Mouse (Mus musculus) heart, embryonic 14.5 days (tissue): ENCODE data around the gene Leng1. TPM values are rescaled to one million over a fixed set of nuclear protein-coding genes. Genes with fewer than 3 reads are reported as not detected.

Experiments
- ATAC-seq: fragments of 200-750 bp; cut with Nextera tagmentation; 2 replicates; pipeline ENCODE4 v1.8.0; 2017; ENCODE audit warnings: low read depth, moderate TSS enrichment; ENCODE audit not compliant: insufficient number of reproducible peaks, insufficient read depth, low FRiP score
- H3K27ac ChIP-seq, 2 experiments: fragments of 200-500 bp in 1 of 2; fragments of 300-500 bp in 1 of 2; sonication (generic) in 1 of 2; replicated peaks in 1 of 2; 2 replicates each; pipeline ENCODE4 v1.5.1; 2012 to 2014; ENCODE audit warnings: low read depth in 2 of 2, low read length in 2 of 2, control low read depth in 1 of 2, mild to moderate bottlenecking in 1 of 2, mixed read lengths in 1 of 2; ENCODE audit not compliant: control insufficient read depth in 1 of 2, insufficient read depth in 1 of 2
- H3K27me3 ChIP-seq: fragments of 300-500 bp; sonication (generic); 2 replicates; pipeline ENCODE4 v1.6.1; 2014; ENCODE audit warnings: mild to moderate bottlenecking, low read length, control low read depth; ENCODE audit not compliant: control insufficient read depth, insufficient read depth
- H3K36me3 ChIP-seq: fragments of 300-500 bp; sonication (generic); 2 replicates; pipeline ENCODE4 v1.6.1; 2014; ENCODE audit warnings: mild to moderate bottlenecking, control low read depth, low read length, mixed read lengths; ENCODE audit not compliant: control insufficient read depth, insufficient read depth
- H3K4me1 ChIP-seq, 2 experiments: fragments of 200-500 bp in 1 of 2; fragments of 300-500 bp in 1 of 2; sonication (generic) in 1 of 2; 2 replicates each; pipeline ENCODE4 v1.6.1; 2012 to 2014; ENCODE audit warnings: low read length in 2 of 2, control low read depth in 1 of 2, mixed read lengths in 1 of 2; ENCODE audit not compliant: control insufficient read depth in 2 of 2, insufficient read depth in 2 of 2
- H3K4me2 ChIP-seq: fragments of 300-500 bp; sonication (generic); 2 replicates; pipeline ENCODE4 v1.6.1; 2014; ENCODE audit warnings: mild to moderate bottlenecking, low read length
- H3K4me3 ChIP-seq, 2 experiments: fragments of 200-500 bp in 1 of 2; fragments of 300-500 bp in 1 of 2; sonication (generic) in 1 of 2; 2 replicates each; pipeline ENCODE4 v1.5.1; 2012 to 2014; ENCODE audit warnings: low read length in 2 of 2, mild to moderate bottlenecking in 2 of 2, control low read depth in 1 of 2, low read depth in 1 of 2, moderate library complexity in 1 of 2; ENCODE audit not compliant: control insufficient read depth in 1 of 2, insufficient read depth in 1 of 2
- H3K9ac ChIP-seq: fragments of 300-500 bp; sonication (generic); 2 replicates; pipeline ENCODE4 v1.6.1; 2014; ENCODE audit warnings: mild to moderate bottlenecking, low read length
- H3K9me3 ChIP-seq: fragments of 300-500 bp; sonication (generic); 2 replicates; pipeline ENCODE4 v1.6.1; 2016; ENCODE audit warnings: low read length, control low read depth; ENCODE audit not compliant: control insufficient read depth
- WGBS: fragments of 180-500 bp; shearing (Covaris S2); extraction: QIAGEN DNeasy Blood & Tissue Kit; methylation state at CpG from one replicate; pipeline ENCODE4 v1.1.7; 2014; 5-methylcytosine and 5-hydroxymethylcytosine counted together
- polyA plus RNA-seq: library from polyadenylated mRNA; unstranded; fragments of >200 nt; fragmentation: Nextera tagmentation; extraction: Ambion mirVana; gene quantifications from 2 replicates; pipeline ENCODE4 v1.2.1, GENCODE M21; 2014

The Leng1 gene
- polyA plus RNA-seq, 1 experiment from 2014 or later: 16.0 TPM

- H3K4me3 ChIP-seq: no peak overlapping the region
- H3K36me3 ChIP-seq: peaks cover 50% of the 10 kb centered on the region
- ATAC-seq: no peak
- WGBS: 88% methylated on average over 31 of the region's 31 CpGs
- H3K27ac ChIP-seq: no peak overlapping the region
- H3K4me1 ChIP-seq: no peaks in the 10 kb centered on the region
- H3K9me3 ChIP-seq: no peaks in the 10 kb centered on the region
- no peak overlapping the region for H3K4me2 ChIP-seq
- no peak overlapping the region for H3K9ac ChIP-seq
- H3K27me3 ChIP-seq: no peaks in the 10 kb centered on the region
These were observed 20.0 kb upstream of the Leng1 start for GRCm38 (mm10) chr7:3685400-3686187.

- Histone ChIP-seq H3K4me3 (no peak overlapping the region), H3K27ac (no peak overlapping the region), H3K4me1 (no peaks in the 10 kb centered on the region), H3K9me3 (no peaks in the 10 kb centered on the region), H3K9ac (no peak overlapping the region), H3K4me2 (no peak overlapping the region), H3K27me3 (no peaks in the 10 kb centered on the region), H3K36me3 (peaks cover 51% of the 10 kb centered on the region)
- 88% methylated on average over 8 of the region's 8 CpGs for WGBS
- no peak for ATAC-seq
These were observed 19.1 kb upstream of the Leng1 start for GRCm38 (mm10) chr7:3684698-3685097.

DNA sequence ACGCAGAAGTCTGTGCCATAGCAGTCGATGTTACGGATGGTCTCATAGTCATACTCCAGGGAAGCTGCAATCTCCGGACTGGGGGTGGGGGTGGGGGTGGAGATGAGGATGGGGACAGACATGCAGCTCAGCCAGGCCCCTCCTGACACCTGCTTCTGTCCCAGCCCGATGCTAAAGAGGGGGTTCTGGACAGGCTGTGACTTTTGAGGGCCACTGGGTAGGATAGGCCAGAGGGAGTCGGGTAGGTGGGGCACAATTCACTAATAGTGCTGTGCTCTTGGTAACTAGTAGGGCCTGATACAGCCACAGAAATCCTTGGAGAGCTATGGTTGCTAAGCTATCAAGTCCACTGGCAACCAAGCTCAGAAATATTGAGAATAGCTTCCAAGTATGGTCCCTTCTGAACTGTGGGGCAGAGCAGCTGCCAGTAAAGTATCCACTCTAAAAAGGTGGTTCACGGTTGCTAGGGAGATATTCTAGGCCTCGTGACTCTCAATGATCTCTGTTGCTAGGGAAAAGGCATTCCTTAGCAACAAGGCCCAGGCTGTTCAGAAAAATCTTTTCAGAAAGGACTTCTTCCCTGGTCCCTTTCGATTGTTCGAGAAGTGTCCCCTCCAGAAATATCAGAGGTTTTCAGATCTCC lies 18.4 kb upstream of the Leng1 start:
- no peak overlapping the region for H3K27ac ChIP-seq
- no peaks in the 10 kb centered on the region for H3K9me3 ChIP-seq
- H3K9ac ChIP-seq: no peak overlapping the region
- 85% methylated on average over 10 of the region's 10 CpGs for WGBS
- no peak overlapping the region for H3K4me2 ChIP-seq
- peaks cover 55% of the 10 kb centered on the region for H3K36me3 ChIP-seq
- no peak for ATAC-seq
- H3K27me3 ChIP-seq: no peaks in the 10 kb centered on the region
- no peak overlapping the region for H3K4me3 ChIP-seq
- H3K4me1 ChIP-seq: no peaks in the 10 kb centered on the region

DNA sequence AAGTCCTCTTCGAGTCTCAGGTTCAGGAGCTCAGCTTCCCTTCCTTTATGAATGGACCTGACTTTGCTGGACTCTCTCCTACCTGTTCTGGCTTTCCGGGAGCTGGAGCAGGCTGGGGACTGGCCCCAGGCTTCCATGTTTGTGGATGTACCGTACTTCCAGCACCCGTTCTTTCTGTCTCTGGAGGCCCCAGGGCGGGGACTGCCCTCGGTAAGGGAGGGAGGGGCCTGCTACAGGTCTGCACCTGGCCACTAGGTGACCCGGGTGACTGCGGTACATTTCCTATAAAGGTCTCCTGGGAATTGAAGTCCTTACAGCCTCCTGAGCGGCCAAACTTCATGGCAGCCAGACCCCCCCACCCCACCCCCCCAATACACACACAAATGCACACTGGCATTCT lies 11.7 kb upstream of the Leng1 start, which contains the start of gene Tmc4:
Gene Tmc4, minus strand, starts transcription at position 212 of the 400 bp plus-strand sequence.
- Histone ChIP-seq H3K9me3 (no peaks in the 10 kb centered on the region), H3K4me3 (no peak within 1 kb of the TSS), H3K27me3 (no peaks in the 10 kb centered on the region), H3K4me2 (no peak within 1 kb of the TSS), H3K4me1 (no peaks in the 10 kb centered on the region), H3K36me3 (0 out of 2 replicates have a peak, but pooled peaks cover 9% of the 10 kb centered on the region), H3K27ac (no peak within 1 kb of the TSS), H3K9ac (no peak within 1 kb of the TSS)
- no peak for ATAC-seq
- WGBS: 58% methylated on average over 9 of the region's 9 CpGs

DNA sequence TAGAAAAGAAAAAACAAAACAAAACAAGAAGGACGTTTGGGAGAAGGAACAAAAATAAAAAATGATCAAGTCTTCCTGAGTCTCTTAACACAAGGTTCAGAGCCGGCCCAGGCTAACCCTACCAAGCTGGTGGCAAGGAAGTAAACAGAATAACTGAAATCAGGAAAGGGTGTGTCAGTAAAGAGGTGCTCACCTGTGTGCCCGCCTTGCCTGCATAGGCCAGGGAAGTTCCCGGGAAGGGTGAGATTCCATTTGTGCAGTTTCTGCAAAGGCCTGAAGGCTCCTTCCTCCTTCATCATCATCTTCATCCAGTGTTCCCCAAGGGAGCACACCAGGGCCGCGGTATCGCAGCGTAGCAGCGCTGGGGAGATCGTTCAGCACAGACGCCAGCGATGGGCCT lies 10.7 kb upstream of the Leng1 start:
- Histone ChIP-seq H3K9ac (no peak overlapping the region), H3K27me3 (no peaks in the 10 kb centered on the region), H3K9me3 (no peaks in the 10 kb centered on the region), H3K27ac (no peak overlapping the region), H3K36me3 (0 out of 2 replicates have a peak, but pooled peaks cover 9% of the 10 kb centered on the region), H3K4me2 (no peak overlapping the region), H3K4me3 (no peak overlapping the region), H3K4me1 (no peaks in the 10 kb centered on the region)
- WGBS: 84% methylated on average over 12 of the region's 12 CpGs
- no peak for ATAC-seq

DNA sequence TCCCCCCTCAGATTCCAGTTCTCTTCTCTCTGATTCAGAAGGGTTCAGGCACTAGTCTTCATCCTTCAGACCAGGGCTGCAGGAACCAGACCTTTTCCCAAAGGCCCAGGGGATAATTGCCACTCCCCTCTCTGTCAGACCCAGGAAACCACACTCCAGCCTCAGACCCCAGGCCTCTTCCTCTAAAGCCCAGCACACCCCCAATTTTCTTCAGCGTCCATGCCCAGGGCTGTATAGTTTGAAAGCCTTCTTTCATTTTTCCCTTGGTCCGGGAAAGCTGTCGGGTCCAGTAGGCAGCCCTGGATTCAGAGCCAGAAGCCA lies 9.5 kb upstream of the Leng1 start:
- Histone ChIP-seq H3K27me3 (no peaks in the 10 kb centered on the region), H3K4me2 (no peak overlapping the region), H3K27ac (no peak overlapping the region), H3K9ac (no peak overlapping the region), H3K4me3 (no peak overlapping the region), H3K9me3 (no peaks in the 10 kb centered on the region), H3K4me1 (no peaks in the 10 kb centered on the region), H3K36me3 (0 out of 2 replicates have a peak, but pooled peaks cover 5% of the 10 kb centered on the region)
- 74% methylated on average over 3 of the region's 3 CpGs for WGBS
- ATAC-seq: no peak

GRCm38 (mm10) chr7:3674507-3675227 lies 9.0 kb upstream of the Leng1 start:
- Histone ChIP-seq H3K9me3 (no peaks in the 10 kb centered on the region), H3K9ac (no peak overlapping the region), H3K27me3 (no peaks in the 10 kb centered on the region), H3K4me1 (no peaks in the 10 kb centered on the region), H3K27ac (no peak overlapping the region), H3K4me2 (no peak overlapping the region), H3K4me3 (no peak overlapping the region), H3K36me3 (0 out of 2 replicates have a peak, but pooled peaks cover 4% of the 10 kb centered on the region)
- 62% methylated on average over 10 of the region's 10 CpGs for WGBS
- ATAC-seq: no peak
